Mouse (Mus musculus) left cerebral cortex, postnatal 25 days (tissue): ENCODE measurements at regions not wholly inside any gene's neighbourhood (a gene's known extent, or its start where the extent isn't known, plus 50 kb on each side); places are given as distances from the start of the nearest gene placed in this dataset.

Experiments used
- DNase-seq, 2 experiments: peaks; one replicate each; pipeline ENCODE4 v3.0.0; 2022; ENCODE audit warnings: low spot score in 2 of 2, mixed read lengths in 1 of 2
- intact Hi-C: fragments of 180-260 bp; cut with DNase I; formaldehyde crosslinking; loops from one replicate; pipeline ENCODE4 v1.15.1; 2025

GRCm38 (mm10) chr9:50032322-50033158 is 233.8 kb upstream of the Ncam1 start:
- intact Hi-C loops: no loop called here
- no peak for DNase-seq

DNA sequence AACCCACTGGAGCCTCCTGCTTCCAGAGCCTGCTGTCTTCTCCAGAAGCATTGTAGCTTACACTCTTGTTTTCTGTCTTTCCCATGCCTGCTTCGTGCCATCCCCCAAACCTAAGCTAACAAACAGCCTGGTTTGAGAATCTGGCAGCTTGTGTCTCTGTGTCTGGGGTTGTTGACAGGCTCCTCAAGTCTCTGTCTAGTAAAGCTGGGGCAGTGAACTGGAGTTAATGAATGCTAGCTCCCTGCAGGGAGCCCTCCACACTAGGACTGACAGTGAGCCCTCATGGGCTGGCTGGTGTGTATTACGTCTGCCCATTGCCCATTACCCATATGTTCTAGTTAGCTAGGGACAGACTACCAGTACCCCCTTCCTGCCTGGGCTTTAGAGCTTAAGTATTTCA is 232.6 kb upstream of the Ncam1 start:
- no peak for DNase-seq
- intact Hi-C loops: no loop called here

DNA sequence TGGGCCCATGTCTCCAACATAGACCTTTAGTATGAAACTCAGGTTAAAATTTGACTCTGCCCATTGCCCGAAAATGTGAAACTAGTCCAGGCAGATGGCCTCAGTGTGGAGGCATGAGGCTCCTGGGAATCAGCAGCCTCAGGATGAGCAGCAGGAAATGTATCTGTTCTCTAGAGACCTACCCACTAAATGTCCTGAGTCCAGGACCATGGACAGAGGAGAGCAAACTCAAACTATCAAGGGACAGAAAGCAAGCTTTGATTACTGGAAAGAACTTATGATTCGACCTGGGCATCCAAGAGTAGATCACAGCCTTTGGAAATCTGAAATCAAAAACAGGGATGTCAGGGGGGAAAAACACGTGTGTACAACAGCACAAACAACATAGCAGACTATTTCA is 230.3 kb upstream of the Ncam1 start:
- intact Hi-C loops: no loop called here

DNA sequence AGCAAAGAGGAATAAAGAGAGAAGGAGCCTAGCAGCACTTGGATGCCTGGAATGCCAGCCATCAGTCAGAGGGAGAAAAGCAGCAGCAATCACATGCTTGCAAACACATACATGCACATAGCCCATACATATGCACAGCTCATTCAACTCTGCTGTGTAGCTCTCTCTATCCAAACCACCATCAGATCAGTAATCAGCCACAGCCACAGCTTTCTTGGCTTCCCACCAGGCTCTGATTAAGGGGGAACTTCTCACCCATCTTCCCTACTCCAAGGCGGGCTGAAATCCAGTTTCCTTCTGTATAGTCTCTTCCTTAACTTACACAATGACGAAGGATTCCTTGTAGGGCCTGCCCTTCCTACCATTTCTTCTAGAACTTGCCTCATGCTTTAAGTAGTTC is 229.8 kb upstream of the Ncam1 start:
- intact Hi-C loops: no loop called here
- DNase-seq: no peak

More for the DNA sequence above, 230.3 kb upstream of the Ncam1 start:
- no peak for DNase-seq

GRCm38 (mm10) chr9:50024820-50025219 is 226.1 kb upstream of the Ncam1 start:
- intact Hi-C loops: no loop called here
- DNase-seq: no peak

GRCm38 (mm10) chr9:50013602-50014001 is 214.9 kb upstream of the Ncam1 start:
- intact Hi-C loops: no loop called here
- no peak for DNase-seq

GRCm38 (mm10) chr9:50005757-50006576 is 207.2 kb upstream of the Ncam1 start:
- DNase-seq: peak in 1 of 2 experiments; percentile 20
- intact Hi-C loops: no loop called here

DNA sequence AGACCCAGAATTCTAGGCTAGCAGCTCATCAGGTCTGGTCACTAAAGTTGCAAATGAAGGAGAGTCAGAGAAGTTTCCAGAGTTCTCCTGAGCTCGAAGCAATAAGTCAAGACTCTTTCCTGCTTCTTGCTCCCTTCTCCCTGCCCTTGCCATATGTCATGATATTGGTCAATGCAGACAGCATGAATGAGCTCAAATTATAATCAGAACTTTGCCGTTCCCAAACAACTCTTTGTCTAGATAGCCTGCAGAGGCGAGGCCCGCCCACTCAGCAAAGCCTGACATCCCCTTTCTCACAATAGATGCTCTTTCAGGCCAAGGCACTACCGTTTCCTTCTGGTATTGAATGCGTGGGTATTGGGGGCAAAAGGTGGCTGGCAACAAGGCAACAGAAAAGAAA is 204.0 kb upstream of the Ncam1 start:
- no peak for DNase-seq
- intact Hi-C loops: no loop called here

DNA sequence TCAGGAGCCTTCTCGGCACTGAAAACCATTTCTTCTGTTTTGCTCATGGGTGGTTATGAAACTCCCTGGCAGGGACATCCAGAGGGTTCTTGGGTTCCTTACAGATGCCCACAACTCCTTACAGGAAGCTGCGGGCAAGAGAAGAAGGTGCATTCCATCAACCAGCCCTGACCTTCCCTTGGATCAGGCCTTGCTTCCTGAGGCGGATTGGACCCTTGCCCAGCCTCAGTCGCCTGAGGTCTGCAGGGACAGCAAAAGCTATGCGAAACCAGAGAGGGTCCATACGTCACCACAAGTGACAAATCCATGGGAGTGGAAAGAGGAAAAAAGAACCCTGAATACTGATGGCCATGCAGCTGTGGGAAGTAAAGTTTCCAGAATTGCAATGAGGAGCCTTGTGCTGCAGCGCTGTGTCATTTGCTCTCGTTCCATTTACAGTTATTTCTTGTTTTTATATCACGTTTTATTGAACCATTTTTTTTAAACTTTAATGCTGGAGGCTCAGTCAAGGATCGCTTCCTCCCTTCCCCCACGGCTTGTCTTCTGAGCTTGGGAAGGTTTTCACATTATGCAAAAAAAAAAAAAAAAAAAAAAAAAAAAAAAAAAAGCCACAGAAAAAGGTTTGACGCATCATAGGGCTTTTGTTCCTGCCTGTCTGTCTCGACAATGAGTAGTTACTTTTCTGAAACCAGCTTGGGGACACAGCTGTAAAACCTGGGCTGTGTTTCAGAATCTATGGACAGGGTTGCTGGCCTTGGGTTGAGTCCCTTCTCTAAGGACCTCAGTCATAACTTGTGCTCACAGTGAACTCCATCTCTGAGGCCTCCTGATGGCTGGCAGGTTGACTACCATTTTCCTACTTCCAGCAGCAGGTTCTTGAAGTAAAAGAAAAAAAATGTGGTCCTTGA is 202.0 kb upstream of the Ncam1 start:
- intact Hi-C loops: no loop called here
- DNase-seq: peak in 1 of 2 experiments; percentile 23

DNA sequence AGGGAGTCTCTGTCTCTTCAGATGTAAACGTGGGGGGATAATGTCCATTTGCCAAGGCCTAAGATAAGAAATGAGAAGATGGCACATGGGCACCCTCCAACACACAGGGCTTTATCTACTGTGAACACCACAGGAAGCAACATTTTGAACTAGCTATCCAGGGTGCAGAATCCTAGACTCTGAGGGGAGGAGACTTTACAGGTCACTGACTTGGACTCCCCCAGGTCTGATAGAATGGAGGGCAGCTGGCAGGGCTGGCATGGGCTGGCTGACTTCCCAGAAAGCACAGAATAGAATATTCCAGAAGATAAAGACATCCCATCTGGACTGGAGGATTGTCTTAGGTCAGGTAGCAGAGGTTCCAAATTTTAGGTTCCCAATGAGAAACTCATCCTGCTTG is 201.2 kb upstream of the Ncam1 start:
- intact Hi-C loops: no loop called here
- DNase-seq: no peak

- intact Hi-C loops: no loop called here
- DNase-seq: no peak
Observed at GRCm38 (mm10) chr9:49998101-49998500, 199.4 kb upstream of the Ncam1 start.

- intact Hi-C loops: no loop called here
- DNase-seq: peak; percentile 86 to 98
Observed at GRCm38 (mm10) chr9:49989464-49990271, 190.9 kb upstream of the Ncam1 start.

DNA sequence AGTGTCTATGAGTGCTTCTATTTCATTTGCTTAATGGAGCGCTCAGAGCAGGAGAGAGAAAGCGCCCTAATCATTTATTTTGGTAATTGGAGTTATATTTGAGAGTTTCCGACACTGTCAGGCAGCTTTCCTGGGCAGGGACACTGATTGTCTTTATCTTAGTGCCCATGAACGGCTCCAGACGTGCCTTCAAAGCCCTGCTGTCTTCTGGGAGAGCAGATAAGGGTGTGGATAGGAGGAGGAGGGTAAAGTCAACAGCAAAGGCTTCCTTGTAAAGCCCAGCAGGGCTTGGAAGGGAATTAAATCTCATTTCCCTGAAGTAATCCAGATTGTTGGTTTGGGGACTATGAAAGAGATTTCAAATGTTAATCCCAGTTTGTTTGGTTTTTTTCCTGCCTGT is 189.3 kb upstream of the Ncam1 start:
- no peak for DNase-seq
- intact Hi-C loops: no loop called here

- DNase-seq: no peak
- intact Hi-C loops: no loop called here
Observed at GRCm38 (mm10) chr9:49987481-49987880, 188.8 kb upstream of the Ncam1 start.

- peak; percentile 71 to 96 for DNase-seq
- intact Hi-C loops: no loop called here
Observed at GRCm38 (mm10) chr9:49980344-49981207, 181.9 kb upstream of the Ncam1 start.

DNA sequence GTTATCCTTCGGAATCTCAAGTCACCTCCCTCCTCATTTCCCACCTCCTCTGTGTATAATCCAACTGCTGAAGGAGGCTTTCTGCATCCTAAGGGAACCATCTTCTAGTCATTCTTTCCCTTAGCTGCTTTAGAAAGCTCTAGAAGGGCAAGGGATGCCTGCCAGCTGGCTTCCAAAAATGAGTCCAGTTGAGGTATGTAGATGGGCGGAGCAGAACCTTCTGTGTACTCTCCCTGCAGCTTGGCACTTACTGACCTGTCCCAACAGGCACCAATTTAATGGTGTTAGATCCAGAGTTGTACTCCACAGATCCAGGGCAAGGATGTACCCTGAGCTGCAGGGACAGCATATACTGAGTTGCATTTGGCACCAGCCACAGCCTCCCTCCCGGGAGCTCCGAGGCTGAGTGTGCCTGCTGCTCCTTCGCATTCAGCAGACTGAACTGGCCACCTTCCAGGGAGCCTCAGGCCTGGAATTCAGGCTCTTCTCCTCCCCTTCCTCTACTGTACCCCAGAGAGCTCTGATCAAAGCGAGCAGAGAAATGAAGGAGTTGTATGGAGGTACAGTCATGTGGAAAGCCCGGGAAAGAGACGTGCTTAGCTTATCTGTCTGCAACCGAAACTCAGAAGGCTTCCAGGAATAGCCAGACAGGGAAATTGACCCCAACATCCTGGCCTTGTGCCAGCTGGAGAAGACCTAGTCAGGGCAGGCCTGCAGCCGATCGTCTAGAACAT is 177.4 kb upstream of the Ncam1 start:
- peak; percentile 59 to 80 for DNase-seq
- intact Hi-C loops: loop anchor here (5.0 kb wide), 2 partner anchors 179 to 359 kb away; partner anchors contain the start of gene Ncam1

- no peak for DNase-seq
- intact Hi-C loops: no loop called here
Observed at GRCm38 (mm10) chr9:49973974-49974495, 175.3 kb upstream of the Ncam1 start.
